Mouse (Mus musculus) testis, adult 2 months (tissue): ENCODE measurements around the gene 4933416C03Rik.

Experiments
- CTCF ChIP-seq: fragments of 200-500 bp; IDR thresholded peaks from 2 replicates; pipeline ENCODE4 v1.5.1; 2012; ENCODE audit warnings: low read depth, mild to moderate bottlenecking, inconsistent platforms, low read length, moderate library complexity; ENCODE audit not compliant: control insufficient read depth, insufficient read depth, insufficient replicate concordance
- POLR2A ChIP-seq: fragments of 200-500 bp; IDR thresholded peaks from 2 replicates; pipeline ENCODE4 v1.6.1; 2012; ENCODE audit warnings: low read depth, mild to moderate bottlenecking, inconsistent platforms, low read length, moderate library complexity; ENCODE audit not compliant: control insufficient read depth

DNA sequence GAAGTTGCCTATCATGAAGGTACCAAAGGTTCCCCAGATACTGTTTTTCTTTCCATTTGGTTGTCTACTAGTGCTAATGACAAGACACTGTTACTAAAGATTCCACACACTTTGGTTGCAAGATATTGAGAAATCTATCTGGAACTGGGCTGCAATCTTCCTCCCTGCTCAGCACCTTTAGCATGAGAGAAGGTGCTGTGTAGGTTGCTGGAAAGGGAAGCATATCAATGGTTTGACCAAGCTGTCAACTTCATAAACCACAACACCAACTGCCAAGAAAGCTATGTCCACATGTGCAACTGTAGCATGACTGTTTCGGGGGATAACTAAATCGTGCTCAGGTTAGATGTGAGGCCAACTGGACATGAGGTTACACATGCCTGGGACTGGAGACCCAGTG lies 7.7 kb upstream of the 4933416C03Rik start:
- TF ChIP-seq CTCF (no peak), POLR2A (no peak)
